Mouse (Mus musculus): ENCODE data around the gene Gm498. TPM values are rescaled to one million over a fixed set of nuclear protein-coding genes. Genes with fewer than 3 reads are reported as not detected.

Gene Gm498
- polyA plus RNA-seq, 1 experiment from 2014 or later = not detected

GRCm38 (mm10) chr7:143832196-143832595, 34.4 kb upstream of the Gm498 start:
- Histone ChIP-seq H3K9ac (ENCODE audit: low read depth, low read length) (no peak overlapping the region), H3K4me1 (ENCODE audit: control insufficient read depth, insufficient read depth, low read depth, low read length) (peaks cover 49% of the 10 kb centered on the region), H3K9me3 (ENCODE audit: control insufficient read depth, low read length) (no peaks in the 10 kb centered on the region), H3K27me3 (replicated peaks; ENCODE audit: control insufficient read depth, insufficient read depth, low read length) (no peaks in the 10 kb centered on the region), H3K36me3 (ENCODE audit: control insufficient read depth, insufficient read depth, low read length) (peaks cover 5% of the 10 kb centered on the region), H3K4me2 (ENCODE audit: low read length) (peak overlapping the region; percentile 90), H3K4me3 (ENCODE audit: low read length) (peak overlapping the region; percentile 14; the same call in 1 of the 2 replicates), H3K27ac (ENCODE audit: low read depth, low read length) (no peak overlapping the region)
- WGBS = 86% methylated on average over 8 of the region's 8 CpGs
- no peak for ATAC-seq

DNA sequence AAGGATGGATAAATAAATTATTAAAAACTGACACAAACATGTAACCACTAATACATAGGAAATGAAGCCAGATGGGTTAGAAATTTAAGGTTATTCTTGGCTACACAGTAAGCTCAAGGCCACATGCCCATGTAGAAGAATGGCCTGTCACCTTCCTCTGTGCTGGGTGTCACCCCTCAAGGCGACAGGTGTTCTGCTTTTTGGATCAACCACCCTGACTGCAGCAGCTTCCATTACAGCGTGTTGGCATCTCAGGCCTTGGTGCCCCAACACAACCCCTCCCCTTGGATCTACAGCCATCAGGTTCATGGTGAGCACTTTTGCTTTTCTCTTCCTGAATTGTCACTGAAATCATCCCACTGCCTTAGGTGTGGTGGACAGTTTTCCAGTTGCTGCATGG, 34.0 kb upstream of the Gm498 start:
- no peak for ATAC-seq
- Histone ChIP-seq H3K4me1 (ENCODE audit: control insufficient read depth, insufficient read depth, low read depth, low read length) (peaks cover 49% of the 10 kb centered on the region), H3K36me3 (ENCODE audit: control insufficient read depth, insufficient read depth, low read length) (peaks cover 9% of the 10 kb centered on the region), H3K4me2 (ENCODE audit: low read length) (peak overlapping the region; percentile 90), H3K9me3 (ENCODE audit: control insufficient read depth, low read length) (no peaks in the 10 kb centered on the region), H3K27ac (ENCODE audit: low read depth, low read length) (no peak overlapping the region), H3K4me3 (ENCODE audit: low read length) (no peak overlapping the region), H3K27me3 (replicated peaks; ENCODE audit: control insufficient read depth, insufficient read depth, low read length) (no peaks in the 10 kb centered on the region), H3K9ac (ENCODE audit: low read depth, low read length) (no peak overlapping the region)
- WGBS = 93% methylated on average over 2 of the region's 2 CpGs

DNA sequence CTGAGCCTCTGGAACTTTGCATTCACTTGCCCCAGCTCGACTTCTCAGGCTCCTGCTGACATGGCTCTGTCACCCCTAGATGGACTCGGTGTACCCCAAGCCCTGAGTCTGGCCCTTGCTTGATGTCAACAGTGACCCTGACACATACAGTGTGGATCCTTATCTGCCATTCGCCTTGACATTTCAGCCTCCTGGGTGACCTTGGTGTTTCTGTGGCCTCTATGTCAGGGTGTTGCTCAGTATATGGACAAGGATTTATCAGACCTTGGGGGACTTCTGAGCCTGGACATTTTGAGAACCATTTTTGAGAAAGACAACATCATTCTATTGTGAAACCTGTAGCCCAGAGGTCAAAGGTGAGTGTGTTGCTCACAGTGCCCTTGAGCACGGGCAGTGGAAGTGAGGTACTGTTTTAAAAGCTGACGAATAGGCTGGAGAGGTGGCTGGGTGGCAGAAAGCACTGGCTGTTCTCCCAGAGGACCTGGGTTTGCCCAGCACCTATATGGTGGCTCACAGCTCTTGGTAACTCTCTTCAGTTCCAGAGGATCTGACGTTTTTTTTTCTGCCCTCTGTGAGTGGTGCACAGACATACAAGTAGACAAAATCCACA, 33.0 kb upstream of the Gm498 start:
- H3K4me1 ChIP-seq (ENCODE audit: control insufficient read depth, insufficient read depth, low read depth, low read length) = peaks cover 49% of the 10 kb centered on the region
- WGBS = 88% methylated on average over 6 of the region's 6 CpGs
- no peak for ATAC-seq
- H3K9me3 ChIP-seq (ENCODE audit: control insufficient read depth, low read length) = no peaks in the 10 kb centered on the region
- no peaks in the 10 kb centered on the region for H3K27me3 ChIP-seq (replicated peaks; ENCODE audit: control insufficient read depth, insufficient read depth, low read length)
- peaks cover 19% of the 10 kb centered on the region for H3K36me3 ChIP-seq (ENCODE audit: control insufficient read depth, insufficient read depth, low read length)
- no peak overlapping the region for H3K27ac ChIP-seq (ENCODE audit: low read depth, low read length)
- no peak overlapping the region for H3K4me3 ChIP-seq (ENCODE audit: low read length)
- H3K4me2 ChIP-seq (ENCODE audit: low read length) = no peak overlapping the region; the same call in 1 of the 2 replicates
- no peak overlapping the region for H3K9ac ChIP-seq (ENCODE audit: low read depth, low read length)

DNA sequence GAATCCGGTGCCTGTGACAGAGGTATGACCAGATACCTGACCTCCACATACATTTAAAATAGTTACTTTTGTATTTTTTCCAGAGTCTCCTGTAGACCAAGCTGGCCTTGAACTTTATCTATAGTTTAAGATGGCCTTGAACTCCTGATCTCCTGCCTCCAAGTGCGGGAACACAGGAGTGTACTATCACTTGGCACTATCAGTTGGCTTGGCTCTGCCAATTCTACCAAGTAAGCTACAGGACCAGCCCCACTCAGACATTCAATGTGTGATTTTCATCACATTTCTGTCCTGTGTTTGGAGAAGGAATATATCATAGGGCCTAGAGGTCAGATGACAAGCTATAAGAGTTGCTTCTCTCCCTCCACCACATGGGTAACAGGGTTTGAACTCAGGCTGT, 32.3 kb upstream of the Gm498 start:
- Histone ChIP-seq H3K4me2 (ENCODE audit: low read length) (no peak overlapping the region), H3K4me3 (ENCODE audit: low read length) (no peak overlapping the region), H3K27ac (ENCODE audit: low read depth, low read length) (no peak overlapping the region), H3K27me3 (replicated peaks; ENCODE audit: control insufficient read depth, insufficient read depth, low read length) (no peaks in the 10 kb centered on the region), H3K9me3 (ENCODE audit: control insufficient read depth, low read length) (no peaks in the 10 kb centered on the region), H3K36me3 (ENCODE audit: control insufficient read depth, insufficient read depth, low read length) (peaks cover 19% of the 10 kb centered on the region), H3K9ac (ENCODE audit: low read depth, low read length) (no peak overlapping the region), H3K4me1 (ENCODE audit: control insufficient read depth, insufficient read depth, low read depth, low read length) (peaks cover 46% of the 10 kb centered on the region)
- 94% methylated on average over 2 of the region's 2 CpGs for WGBS
- ATAC-seq = no peak

DNA sequence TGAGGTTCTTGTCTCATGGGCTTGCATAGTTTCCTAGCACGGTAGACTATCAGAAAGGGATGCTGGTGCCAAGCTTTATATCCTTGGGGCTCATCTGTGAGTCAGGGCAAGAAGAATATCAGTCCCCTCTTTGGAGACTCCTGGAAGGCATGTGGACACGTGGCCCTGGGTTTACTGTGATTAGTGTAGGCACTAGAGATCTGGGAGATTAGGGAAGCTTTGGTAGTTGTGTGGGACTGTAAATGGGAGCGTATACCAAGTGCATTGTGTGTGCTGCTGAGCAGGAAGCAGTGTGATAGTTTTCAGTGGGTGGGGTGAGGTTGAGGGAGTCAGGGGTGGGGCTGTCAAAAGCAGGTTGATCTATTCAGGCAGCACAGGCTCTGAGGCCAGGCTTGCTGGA, 31.7 kb upstream of the Gm498 start:
- no peak overlapping the region for H3K27ac ChIP-seq (ENCODE audit: low read depth, low read length)
- WGBS = 73% methylated on average over 3 of the region's 3 CpGs
- H3K4me1 ChIP-seq (ENCODE audit: control insufficient read depth, insufficient read depth, low read depth, low read length) = peaks cover 45% of the 10 kb centered on the region
- no peaks in the 10 kb centered on the region for H3K27me3 ChIP-seq (replicated peaks; ENCODE audit: control insufficient read depth, insufficient read depth, low read length)
- no peak overlapping the region for H3K9ac ChIP-seq (ENCODE audit: low read depth, low read length)
- no peak for ATAC-seq
- no peak overlapping the region for H3K4me3 ChIP-seq (ENCODE audit: low read length)
- peaks cover 19% of the 10 kb centered on the region for H3K36me3 ChIP-seq (ENCODE audit: control insufficient read depth, insufficient read depth, low read length)
- no peak overlapping the region for H3K4me2 ChIP-seq (ENCODE audit: low read length)
- no peaks in the 10 kb centered on the region for H3K9me3 ChIP-seq (ENCODE audit: control insufficient read depth, low read length)

DNA sequence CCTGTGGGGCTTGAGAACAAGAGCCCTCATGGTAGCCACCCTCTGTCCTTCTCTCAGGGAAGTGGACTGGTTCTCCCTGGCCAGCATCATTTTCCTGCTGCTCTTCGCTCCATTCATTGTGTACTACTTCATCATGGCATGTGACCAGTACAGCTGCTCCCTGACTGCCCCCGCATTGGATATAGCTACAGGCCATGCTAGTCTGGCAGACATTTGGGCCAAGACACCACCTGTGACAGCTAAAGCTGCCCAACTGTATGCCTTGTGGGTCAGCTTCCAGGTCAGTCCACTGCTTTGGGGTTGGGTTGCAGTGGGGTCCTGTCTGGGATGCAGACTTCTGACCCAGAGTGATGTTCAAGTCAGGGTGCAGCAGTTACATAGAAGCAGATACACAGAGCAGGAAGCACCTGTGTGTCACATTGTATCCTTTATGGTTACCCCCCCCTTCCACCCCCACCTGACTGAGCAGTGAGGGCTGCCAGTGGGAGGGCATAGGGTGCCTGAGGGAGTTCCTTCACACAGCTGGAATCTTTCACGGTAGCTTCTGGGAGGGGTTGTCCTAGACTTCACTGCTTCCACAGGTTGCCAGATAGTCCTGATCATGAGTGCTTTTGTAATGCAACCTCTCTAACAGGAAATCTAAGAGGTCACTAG, 28.8 kb upstream of the Gm498 start:
- Histone ChIP-seq H3K27ac (ENCODE audit: low read depth, low read length) (no peak overlapping the region), H3K27me3 (replicated peaks; ENCODE audit: control insufficient read depth, insufficient read depth, low read length) (no peaks in the 10 kb centered on the region), H3K4me3 (ENCODE audit: low read length) (no peak overlapping the region), H3K9ac (ENCODE audit: low read depth, low read length) (no peak overlapping the region), H3K4me2 (ENCODE audit: low read length) (no peak overlapping the region), H3K4me1 (ENCODE audit: control insufficient read depth, insufficient read depth, low read depth, low read length) (peaks cover 21% of the 10 kb centered on the region), H3K36me3 (ENCODE audit: control insufficient read depth, insufficient read depth, low read length) (peaks cover 42% of the 10 kb centered on the region), H3K9me3 (ENCODE audit: control insufficient read depth, low read length) (no peaks in the 10 kb centered on the region)
- no peak for ATAC-seq
- WGBS = 91% methylated on average over 3 of the region's 3 CpGs

- peaks cover 7% of the 10 kb centered on the region for H3K4me1 ChIP-seq (ENCODE audit: control insufficient read depth, insufficient read depth, low read depth, low read length)
- H3K4me3 ChIP-seq (ENCODE audit: low read length) = no peak overlapping the region
- H3K9ac ChIP-seq (ENCODE audit: low read depth, low read length) = no peak overlapping the region
- ATAC-seq = no peak
- no peak overlapping the region for H3K27ac ChIP-seq (ENCODE audit: low read depth, low read length)
- H3K4me2 ChIP-seq (ENCODE audit: low read length) = no peak overlapping the region
- peaks cover 61% of the 10 kb centered on the region for H3K36me3 ChIP-seq (ENCODE audit: control insufficient read depth, insufficient read depth, low read length)
- H3K27me3 ChIP-seq (replicated peaks; ENCODE audit: control insufficient read depth, insufficient read depth, low read length) = no peaks in the 10 kb centered on the region
- no peaks in the 10 kb centered on the region for H3K9me3 ChIP-seq (ENCODE audit: control insufficient read depth, low read length)
- WGBS = 96% methylated on average over 5 of the region's 5 CpGs
These were observed 26.5 kb upstream of the Gm498 start for GRCm38 (mm10) chr7:143840121-143840520.

DNA sequence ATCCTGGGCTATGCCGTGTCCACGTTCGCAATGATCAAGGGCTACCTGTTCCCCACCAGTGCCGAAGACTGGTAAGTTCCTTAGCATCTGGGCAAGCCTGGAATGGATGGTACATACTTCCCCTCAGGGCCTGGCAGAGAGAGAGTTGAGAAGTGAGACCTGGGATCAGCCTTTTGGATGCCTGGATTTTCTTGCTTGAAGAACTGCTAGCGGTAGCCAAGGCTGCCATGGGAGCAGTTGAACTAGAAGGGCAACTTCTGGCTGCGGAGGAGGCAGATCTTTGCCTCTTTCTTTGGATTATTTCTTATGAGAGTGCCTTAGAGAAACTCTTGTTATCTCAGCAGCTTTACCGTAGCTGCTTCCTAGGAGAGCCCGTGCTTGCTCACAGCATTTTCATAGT, 25.3 kb upstream of the Gm498 start:
- Histone ChIP-seq H3K4me2 (ENCODE audit: low read length) (no peak overlapping the region), H3K9ac (ENCODE audit: low read depth, low read length) (no peak overlapping the region), H3K4me1 (ENCODE audit: control insufficient read depth, insufficient read depth, low read depth, low read length) (no peaks in the 10 kb centered on the region), H3K9me3 (ENCODE audit: control insufficient read depth, low read length) (no peaks in the 10 kb centered on the region), H3K4me3 (ENCODE audit: low read length) (no peak overlapping the region), H3K36me3 (ENCODE audit: control insufficient read depth, insufficient read depth, low read length) (peaks cover 72% of the 10 kb centered on the region), H3K27ac (ENCODE audit: low read depth, low read length) (no peak overlapping the region), H3K27me3 (replicated peaks; ENCODE audit: control insufficient read depth, insufficient read depth, low read length) (no peaks in the 10 kb centered on the region)
- WGBS = 99% methylated on average over 8 of the region's 8 CpGs
- ATAC-seq = no peak

- H3K4me3 ChIP-seq (ENCODE audit: low read length) = no peak overlapping the region
- no peak for ATAC-seq
- 92% methylated on average over 5 of the region's 5 CpGs for WGBS
- no peaks in the 10 kb centered on the region for H3K4me1 ChIP-seq (ENCODE audit: control insufficient read depth, insufficient read depth, low read depth, low read length)
- H3K4me2 ChIP-seq (ENCODE audit: low read length) = no peak overlapping the region
- no peaks in the 10 kb centered on the region for H3K9me3 ChIP-seq (ENCODE audit: control insufficient read depth, low read length)
- peaks cover 51% of the 10 kb centered on the region for H3K36me3 ChIP-seq (ENCODE audit: control insufficient read depth, insufficient read depth, low read length)
- H3K9ac ChIP-seq (ENCODE audit: low read depth, low read length) = no peak overlapping the region
- H3K27ac ChIP-seq (ENCODE audit: low read depth, low read length) = no peak overlapping the region
- no peaks in the 10 kb centered on the region for H3K27me3 ChIP-seq (replicated peaks; ENCODE audit: control insufficient read depth, insufficient read depth, low read length)
These were observed 18.4 kb upstream of the Gm498 start for GRCm38 (mm10) chr7:143848127-143848767.
